Mouse (Mus musculus): ENCODE measurements around the gene Rarb. TPM values are rescaled to one million over a fixed set of nuclear protein-coding genes. Genes with fewer than 3 reads are reported as not detected.

The Rarb gene
- polyA plus RNA-seq, 1 experiment from 2014 or later = 2.2 TPM

DNA sequence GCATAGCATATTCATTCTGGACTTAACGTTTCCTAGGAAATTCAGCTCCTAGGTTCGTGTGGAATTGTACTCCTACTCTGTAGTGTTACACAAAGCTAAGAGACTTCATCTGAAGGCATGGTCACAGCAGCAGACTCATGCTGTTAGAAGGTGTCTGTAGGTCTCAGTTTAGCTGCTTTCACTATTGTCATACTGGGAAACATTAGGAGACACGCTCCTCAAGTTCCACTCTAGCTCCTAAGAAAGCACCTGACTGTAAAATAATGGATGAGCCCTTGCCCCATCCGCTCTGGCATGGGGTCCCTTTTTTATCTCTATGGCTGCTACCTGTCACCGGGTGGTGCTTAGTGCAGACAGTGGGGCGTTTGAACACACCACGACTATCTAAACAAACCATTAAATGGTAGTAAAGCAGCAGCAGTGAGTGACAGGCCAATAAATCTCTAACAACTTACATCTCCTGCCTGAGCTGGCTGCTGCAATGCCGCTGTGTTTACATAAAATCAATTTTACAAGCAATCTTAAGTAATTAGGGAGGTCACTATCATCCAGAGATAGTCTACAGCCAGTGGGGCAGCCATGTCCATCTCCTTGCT is 214.4 kb downstream of the Rarb start:
- H3K9ac ChIP-seq (replicated peaks) = no peak overlapping the region
- H3K36me3 ChIP-seq (replicated peaks; ENCODE audit: insufficient read depth, low read length) = no peaks in the 10 kb centered on the region
- no peaks in the 10 kb centered on the region for H3K27me3 ChIP-seq (ENCODE audit: insufficient read depth, low read length)
- no peak overlapping the region for H3K4me2 ChIP-seq (ENCODE audit: low read depth, low read length)
- no peaks in the 10 kb centered on the region for H3K4me1 ChIP-seq (ENCODE audit: insufficient read depth)
- no peaks in the 10 kb centered on the region for H3K9me3 ChIP-seq (ENCODE audit: low read length)
- no peak overlapping the region for H3K27ac ChIP-seq (ENCODE audit: low read depth)
- 33% methylated on average over 8 of the region's 8 CpGs for WGBS (ENCODE audit: insufficient replicate concordance)
- H3K4me3 ChIP-seq (ENCODE audit: low read depth, low read length) = no peak overlapping the region
- TF ChIP-seq CTCF (IDR thresholded peaks at IDR 0.05; ENCODE audit: low read depth) (no peak), EP300 (IDR thresholded peaks at IDR 0.05; ENCODE audit: low read depth) (no peak)
- DNase-seq (no peak), ATAC-seq (no peak)

DNA sequence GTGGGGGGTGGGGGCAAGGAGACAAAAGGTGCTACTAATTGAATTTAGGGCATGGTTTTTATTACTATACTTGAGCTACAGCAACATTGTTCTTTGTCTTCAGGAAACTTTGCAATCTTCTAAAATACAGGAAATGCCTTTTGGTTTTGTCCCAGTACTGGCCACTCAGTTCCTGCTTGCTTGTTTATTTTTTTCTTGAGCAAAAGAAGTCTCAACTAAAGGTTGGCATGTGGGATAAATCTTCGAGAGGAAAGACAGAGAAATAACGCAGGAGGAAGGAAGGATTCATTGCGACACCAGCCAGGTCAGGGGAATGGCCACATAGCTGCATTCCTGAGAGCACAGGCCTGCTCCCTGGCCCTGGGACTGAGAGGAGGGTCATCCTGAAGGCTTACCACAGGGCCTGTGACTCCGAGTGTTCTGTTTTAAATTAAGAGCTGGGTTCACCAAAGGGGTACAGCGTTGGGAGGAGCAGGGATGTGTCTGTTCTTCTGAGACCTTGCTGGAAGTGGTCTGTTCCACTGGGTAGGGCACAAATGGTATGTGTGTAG is 215.8 kb downstream of the Rarb start:
- TF ChIP-seq CTCF (IDR thresholded peaks at IDR 0.05; ENCODE audit: low read depth) (no peak), EP300 (IDR thresholded peaks at IDR 0.05; ENCODE audit: low read depth) (no peak)
- Histone ChIP-seq H3K4me1 (ENCODE audit: insufficient read depth) (no peaks in the 10 kb centered on the region), H3K27ac (ENCODE audit: low read depth) (peak overlapping the region; percentile 29; the same call in 1 of the 2 replicates), H3K4me2 (ENCODE audit: low read depth, low read length) (no peak overlapping the region), H3K4me3 (ENCODE audit: low read depth, low read length) (no peak overlapping the region), H3K27me3 (ENCODE audit: insufficient read depth, low read length) (no peaks in the 10 kb centered on the region), H3K36me3 (replicated peaks; ENCODE audit: insufficient read depth, low read length) (no peaks in the 10 kb centered on the region), H3K9ac (replicated peaks) (no peak overlapping the region), H3K9me3 (ENCODE audit: low read length) (no peaks in the 10 kb centered on the region)
- no peak for DNase-seq
- ATAC-seq = no peak
- WGBS (ENCODE audit: insufficient replicate concordance) = 20% methylated on average over 5 of the region's 5 CpGs

DNA sequence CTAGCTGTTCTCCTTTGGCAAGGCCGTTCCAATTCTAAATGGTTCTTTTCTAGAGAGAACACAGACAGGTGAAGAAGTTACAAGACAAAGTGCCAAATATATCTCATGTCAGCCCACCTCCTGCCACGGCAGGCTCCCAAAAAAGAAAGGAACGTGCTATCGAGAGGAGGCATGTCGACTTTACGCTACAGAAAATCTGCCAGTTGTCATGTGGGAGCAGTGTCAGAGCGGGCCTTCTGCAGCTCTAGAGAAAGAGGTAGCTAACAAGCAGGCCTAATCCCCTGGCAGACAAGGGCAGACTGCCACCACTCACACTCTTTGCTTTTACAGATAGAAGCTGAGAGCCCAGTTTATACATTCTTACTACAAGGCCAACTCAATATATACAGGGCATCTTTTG is 219.7 kb downstream of the Rarb start:
- Histone ChIP-seq H3K9me3 (ENCODE audit: low read length) (no peaks in the 10 kb centered on the region), H3K4me3 (ENCODE audit: low read depth, low read length) (no peak overlapping the region), H3K36me3 (replicated peaks; ENCODE audit: insufficient read depth, low read length) (no peaks in the 10 kb centered on the region), H3K27ac (ENCODE audit: low read depth) (no peak overlapping the region), H3K9ac (replicated peaks) (no peak overlapping the region), H3K27me3 (ENCODE audit: insufficient read depth, low read length) (no peaks in the 10 kb centered on the region), H3K4me1 (ENCODE audit: insufficient read depth) (no peaks in the 10 kb centered on the region), H3K4me2 (ENCODE audit: low read depth, low read length) (no peak overlapping the region)
- WGBS (ENCODE audit: insufficient replicate concordance) = 81% methylated on average over 7 of the region's 7 CpGs
- no peak for DNase-seq
- no peak for ATAC-seq
- TF ChIP-seq EP300 (IDR thresholded peaks at IDR 0.05; ENCODE audit: low read depth) = no peak
- no peak for TF ChIP-seq CTCF (IDR thresholded peaks at IDR 0.05; ENCODE audit: low read depth)

DNA sequence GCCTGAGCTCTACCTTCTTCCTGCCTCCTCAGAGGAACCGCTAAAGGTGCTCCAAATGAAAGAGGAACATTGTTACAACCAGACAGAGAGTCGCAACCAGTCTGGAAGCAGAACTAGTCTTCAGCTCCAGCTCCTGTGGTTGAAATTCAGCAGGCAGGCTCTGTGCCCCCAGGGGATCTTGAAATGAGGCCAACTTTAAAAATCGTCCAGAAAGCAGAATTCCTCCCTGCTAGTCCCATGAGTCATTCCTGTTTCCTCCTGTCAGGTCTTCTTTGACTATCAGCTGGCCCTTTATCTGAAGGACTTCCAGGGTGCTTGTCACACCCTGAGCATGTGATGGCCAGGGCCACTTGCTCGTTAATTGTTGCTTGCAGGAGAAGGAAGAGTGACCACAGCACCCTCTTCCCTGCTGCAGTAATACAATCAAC is 220.9 kb downstream of the Rarb start:
- WGBS (ENCODE audit: insufficient replicate concordance) = 10% methylated on average over 4 of the region's 4 CpGs
- Histone ChIP-seq H3K36me3 (replicated peaks; ENCODE audit: insufficient read depth, low read length) (no peaks in the 10 kb centered on the region), H3K4me3 (ENCODE audit: low read depth, low read length) (no peak overlapping the region), H3K9me3 (ENCODE audit: low read length) (no peaks in the 10 kb centered on the region), H3K27ac (ENCODE audit: low read depth) (no peak overlapping the region; the same call in 1 of the 2 replicates), H3K9ac (replicated peaks) (no peak overlapping the region), H3K4me1 (ENCODE audit: insufficient read depth) (no peaks in the 10 kb centered on the region), H3K27me3 (ENCODE audit: insufficient read depth, low read length) (no peaks in the 10 kb centered on the region), H3K4me2 (ENCODE audit: low read depth, low read length) (no peak overlapping the region)
- no peak for DNase-seq
- TF ChIP-seq EP300 (IDR thresholded peaks at IDR 0.05; ENCODE audit: low read depth) (0 out of 2 replicates have a peak, but pooled peaks have one; percentile 12), CTCF (IDR thresholded peaks at IDR 0.05; ENCODE audit: low read depth) (no peak)
- ATAC-seq = no peak

DNA sequence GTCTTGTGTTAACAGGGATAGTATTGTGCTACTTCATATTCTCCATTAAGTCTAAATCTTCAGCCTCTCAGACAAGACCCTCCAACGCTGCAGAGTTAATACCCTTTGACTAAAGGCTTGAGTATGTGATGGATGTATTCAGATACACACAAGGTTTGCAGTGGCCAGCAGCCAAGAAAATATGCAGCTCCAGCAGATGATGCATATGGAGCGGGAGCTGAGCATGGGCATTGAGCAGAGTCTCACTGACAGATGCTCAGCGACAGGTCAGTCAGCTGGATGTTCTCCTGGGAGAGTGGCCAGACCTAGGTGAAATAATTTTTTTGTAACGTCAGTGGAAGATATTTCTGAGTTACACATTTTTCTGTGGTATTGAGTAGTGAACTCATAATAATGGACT is 229.8 kb downstream of the Rarb start:
- no peaks in the 10 kb centered on the region for H3K36me3 ChIP-seq (replicated peaks; ENCODE audit: insufficient read depth, low read length)
- ATAC-seq (no peak), DNase-seq (no peak)
- 74% methylated on average over 4 of the region's 4 CpGs for WGBS (ENCODE audit: insufficient replicate concordance)
- H3K9me3 ChIP-seq (ENCODE audit: low read length) = no peaks in the 10 kb centered on the region
- no peaks in the 10 kb centered on the region for H3K4me1 ChIP-seq (ENCODE audit: insufficient read depth)
- TF ChIP-seq CTCF (IDR thresholded peaks at IDR 0.05; ENCODE audit: low read depth) (no peak), EP300 (IDR thresholded peaks at IDR 0.05; ENCODE audit: low read depth) (no peak)
- no peak overlapping the region for H3K4me2 ChIP-seq (ENCODE audit: low read depth, low read length)
- H3K9ac ChIP-seq (replicated peaks) = no peak overlapping the region
- H3K4me3 ChIP-seq (ENCODE audit: low read depth, low read length) = no peak overlapping the region
- no peaks in the 10 kb centered on the region for H3K27me3 ChIP-seq (ENCODE audit: insufficient read depth, low read length)
- no peak overlapping the region for H3K27ac ChIP-seq (ENCODE audit: low read depth)

DNA sequence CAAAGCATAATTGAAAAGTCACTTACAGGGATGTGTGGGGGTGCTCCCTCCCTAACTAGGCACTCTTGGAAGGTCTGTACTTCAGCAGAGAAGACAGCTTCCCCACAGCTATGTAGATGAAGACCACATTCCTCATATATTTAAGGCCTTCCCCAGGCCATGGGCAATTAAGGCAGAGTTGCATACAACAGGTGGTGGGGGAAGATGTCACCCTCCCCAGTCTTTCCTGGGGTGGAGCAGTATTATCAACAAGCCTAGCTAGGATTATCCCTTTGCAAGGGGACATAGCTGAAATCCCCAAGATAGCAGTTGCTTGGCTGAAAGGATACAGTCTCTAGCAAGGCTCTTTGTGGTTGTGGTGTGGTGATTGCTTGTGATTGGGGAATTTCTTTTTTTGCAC is 240.9 kb downstream of the Rarb start:
- TF ChIP-seq CTCF (IDR thresholded peaks at IDR 0.05; ENCODE audit: low read depth) (no peak), EP300 (IDR thresholded peaks at IDR 0.05; ENCODE audit: low read depth) (no peak)
- Histone ChIP-seq H3K27me3 (ENCODE audit: insufficient read depth, low read length) (peaks cover 15% of the 10 kb centered on the region), H3K36me3 (replicated peaks; ENCODE audit: insufficient read depth, low read length) (no peaks in the 10 kb centered on the region), H3K9me3 (ENCODE audit: low read length) (no peaks in the 10 kb centered on the region), H3K4me2 (ENCODE audit: low read depth, low read length) (no peak overlapping the region), H3K9ac (replicated peaks) (no peak overlapping the region), H3K4me3 (ENCODE audit: low read depth, low read length) (no peak overlapping the region), H3K27ac (ENCODE audit: low read depth) (no peak overlapping the region), H3K4me1 (ENCODE audit: insufficient read depth) (peaks cover 7% of the 10 kb centered on the region)
- ATAC-seq = no peak
- DNase-seq = no peak
